Comparison of ENCODE assay signal across 9 mouse cellular contexts in genomic region chr1:132523920-132524319, GRCm38 (mm10). TPM values are rescaled to one million over a fixed set of nuclear protein-coding genes. Genes with fewer than 3 reads are reported as not detected.
DNase-seq lines count a peak whose midpoint lies in the region; ATAC-seq and TF ChIP-seq lines count a peak whose summit lies in the region.
"Had no signal": no experiment of that assay in that cellular context is flagged by ENCODE, and none has a peak within 500 bp of the region (broad histone marks: within the 10 kb centered on the region; RNA-seq: fewer than 3 reads in every experiment).

No protein-coding gene starts in this region.

- H3K4me2 ChIP-seq in forebrain, embryonic 11.5 days (ENCODE audit: low read depth, low read length, severe bottlenecking): no peak overlapping the region
- H3K4me2 ChIP-seq in forebrain, embryonic 12.5 days: no peak overlapping the region

- no peaks in the 10 kb centered on the region for H3K36me3 ChIP-seq in forebrain, embryonic 11.5 days (ENCODE audit: control insufficient read depth, insufficient read depth, low read length)
- H3K36me3 ChIP-seq in forebrain, embryonic 12.5 days (replicated peaks): no peaks in the 10 kb centered on the region
- H3K36me3 ChIP-seq in testis, adult 2 months (ENCODE audit: control insufficient read depth, insufficient read depth, low read length): no peaks in the 10 kb centered on the region

- no peaks in the 10 kb centered on the region for H3K9me3 ChIP-seq in forebrain, embryonic 11.5 days (ENCODE audit: control insufficient read depth, low read length)
- no peaks in the 10 kb centered on the region for H3K9me3 ChIP-seq in forebrain, embryonic 12.5 days

- H3K27me3 ChIP-seq in forebrain, embryonic 11.5 days (ENCODE audit: control insufficient read depth, insufficient read depth, low read length): no peaks in the 10 kb centered on the region
- H3K27me3 ChIP-seq in forebrain, embryonic 12.5 days: peaks cover 6% of the 10 kb centered on the region
- no peaks in the 10 kb centered on the region for H3K27me3 ChIP-seq in testis, adult 2 months (ENCODE audit: control insufficient read depth, insufficient read depth, low read length)

- peak; percentile 76; the same call in 1 of the 2 replicates for TF ChIP-seq CTCF in testis, adult 2 months (IDR thresholded peaks at IDR 0.05; ENCODE audit: control insufficient read depth, insufficient read depth, insufficient replicate concordance, low read depth, low read length)

- no peak for TF ChIP-seq POLR2A in testis, adult 2 months (IDR thresholded peaks at IDR 0.05; ENCODE audit: control insufficient read depth, low read depth, low read length)

- 0 out of 2 replicates have a peak, but pooled peaks cover 4% of the 10 kb centered on the region for H3K4me1 ChIP-seq in forebrain, embryonic 11.5 days (replicated peaks; ENCODE audit: control insufficient read depth, insufficient read depth, low read length)
- peaks cover 31% of the 10 kb centered on the region for H3K4me1 ChIP-seq in forebrain, embryonic 12.5 days
- peaks cover 3% of the 10 kb centered on the region; the same call in 1 of the 2 replicates for H3K4me1 ChIP-seq in testis, adult 2 months (ENCODE audit: control insufficient read depth, insufficient read depth, low read length)

- DNase-seq in forebrain, embryonic 11.5 days (ENCODE audit: low spot score): peak; percentile 65
- DNase-seq in testis, postnatal 10 days (ENCODE audit: low spot score): no peak
- DNase-seq in spleen, postnatal 10 days (ENCODE audit: low spot score in 2 of 2): peak; percentile 35 to 68
- no peak for DNase-seq in layer of hippocampus, adult 9-11 months
- no peak for DNase-seq in ovary, postnatal 36 days (ENCODE audit: low spot score)

- no peak for ATAC-seq in forebrain, embryonic 11.5 days (replicated peaks; ENCODE audit: low FRiP score)
- ATAC-seq in forebrain, embryonic 12.5 days (ENCODE audit: low FRiP score): no peak
- ATAC-seq in erythroblast, adult 5-6 weeks (replicated peaks; ENCODE audit: low FRiP score, poor library complexity, severe bottlenecking): peak; percentile 56

- H3K27ac ChIP-seq in forebrain, embryonic 11.5 days (ENCODE audit: low read depth, low read length): no peak overlapping the region
- H3K27ac ChIP-seq in forebrain, embryonic 12.5 days: no peak overlapping the region
- no peak overlapping the region for H3K27ac ChIP-seq in testis, adult 2 months (ENCODE audit: control insufficient read depth, insufficient read depth, low read depth, low read length)

- WGBS in forebrain, embryonic 11.5 days: 31% methylated on average over 4 of the region's 4 CpGs
- 35% methylated on average over 4 of the region's 4 CpGs for WGBS in forebrain, embryonic 12.5 days

- no peak overlapping the region for H3K4me3 ChIP-seq in forebrain, embryonic 11.5 days (ENCODE audit: low read depth, low read length)
- no peak overlapping the region for H3K4me3 ChIP-seq in forebrain, embryonic 12.5 days (replicated peaks)
- H3K4me3 ChIP-seq in testis, adult 2 months (ENCODE audit: control insufficient read depth, low read depth, low read length): peak overlapping the region; percentile 73; the same call in 1 of the 2 replicates

- H3K9ac ChIP-seq in forebrain, embryonic 11.5 days (ENCODE audit: low read length): no peak overlapping the region
- no peak overlapping the region for H3K9ac ChIP-seq in forebrain, embryonic 12.5 days

RNA-seq across cellular contexts. Expression of gene Tmem81, which starts 17.9 kb away (rescaled TPM):
- polyA plus RNA-seq in forebrain, embryonic 11.5 days (2014; fragmentation: Nextera tagmentation; extraction: Ambion mirVana): 1.1 and 1.3 TPM in 2 replicates
- polyA plus RNA-seq in forebrain, embryonic 12.5 days (2016; fragmentation: Nextera tagmentation; extraction: Ambion mirVana): 1.4 and 1.6 TPM in 2 replicates
- 19.9 and 24.6 TPM in 2 replicates for polyA plus RNA-seq in testis, adult 2 months (2012; rRNA removed)
- 2.1 TPM in 1 of 2 replicates, not detected in the other for total RNA-seq in erythroblast, adult 5-6 weeks (2015; ENCODE audit: low replicate concordance)
- total RNA-seq in erythroblast, adult 5-6 weeks (2017; ENCODE audit: low replicate concordance): 0.56 and 1.3 TPM in 2 replicates

RNA-seq across cellular contexts. Expression of gene Cntn2, which starts 19.1 kb away (rescaled TPM):
- polyA plus RNA-seq in forebrain, embryonic 11.5 days (2014; fragmentation: Nextera tagmentation; extraction: Ambion mirVana): 15.3 and 16.9 TPM in 2 replicates
- 37.0 and 37.5 TPM in 2 replicates for polyA plus RNA-seq in forebrain, embryonic 12.5 days (2016; fragmentation: Nextera tagmentation; extraction: Ambion mirVana)
- 0.02 TPM in 1 of 2 replicates, not detected in the other for polyA plus RNA-seq in testis, adult 2 months (2012; rRNA removed)
- not detected in 2 replicates for total RNA-seq in erythroblast, adult 5-6 weeks (2015; ENCODE audit: low replicate concordance)
- total RNA-seq in erythroblast, adult 5-6 weeks (2017; ENCODE audit: low replicate concordance): not detected in 2 replicates
- total RNA-seq: hematopoietic stem cell, adult 5-6 weeks had no signal

RNA-seq across cellular contexts. Expression of gene Rbbp5, which starts 46.8 kb away (rescaled TPM):
- 62.0 and 67.3 TPM in 2 replicates for polyA plus RNA-seq in forebrain, embryonic 11.5 days (2014; fragmentation: Nextera tagmentation; extraction: Ambion mirVana)
- 63.3 and 67.3 TPM in 2 replicates for polyA plus RNA-seq in forebrain, embryonic 12.5 days (2016; fragmentation: Nextera tagmentation; extraction: Ambion mirVana)
- 6.7 and 9.1 TPM in 2 replicates for polyA plus RNA-seq in testis, adult 2 months (2012; rRNA removed)
- 12.7 and 21.7 TPM in 2 replicates for total RNA-seq in erythroblast, adult 5-6 weeks (2015; ENCODE audit: low replicate concordance)
- total RNA-seq in erythroblast, adult 5-6 weeks (2017; ENCODE audit: low replicate concordance): 16.3 and 17.6 TPM in 2 replicates

Comparison
In these comparisons a context has a peak if more than half of its experiments do, and no peak if none do; other contexts are left out.
1. DNase-seq: peak in forebrain, embryonic 11.5 days (single experiment) and spleen, postnatal 10 days (2 of 2); none in testis, postnatal 10 days (single experiment), layer of hippocampus, adult 9-11 months (single experiment) and ovary, postnatal 36 days (single experiment).
2. RNA of gene Cntn2, which starts 19.1 kb away (polyA plus RNA-seq): 37.0 to 37.5 TPM in forebrain, embryonic 12.5 days and 15.3 to 16.9 TPM in forebrain, embryonic 11.5 days; 0.02 TPM in testis, adult 2 months; every median in the first group is over 10 times any median in the second.